Mouse (Mus musculus) kidney, postnatal 14 days (tissue): Measurements from ENCODE around the gene Fam92b.
A peak's percentile ranks its signal among the peaks of the same experiment; 100 is the strongest.

Experiments
- DNase-seq: peaks from one replicate; pipeline ENCODE4 v3.0.0; 2022; ENCODE audit warnings: mixed read lengths

The Fam92b gene

GRCm38 (mm10) chr8:120150028-120150427 is 27.2 kb downstream of the Fam92b start:
- no peak for DNase-seq

- DNase-seq: no peak
Measured at GRCm38 (mm10) chr8:120146051-120146450, 31.2 kb downstream of the Fam92b start.

- no peak for DNase-seq
Measured at GRCm38 (mm10) chr8:120144652-120145301, 32.5 kb downstream of the Fam92b start.

GRCm38 (mm10) chr8:120143911-120144651 is 33.2 kb downstream of the Fam92b start:
- no peak for DNase-seq

GRCm38 (mm10) chr8:120140769-120141168 is 36.5 kb downstream of the Fam92b start:
- DNase-seq: no peak

GRCm38 (mm10) chr8:120138958-120139357 is 38.3 kb downstream of the Fam92b start:
- DNase-seq: no peak

DNA sequence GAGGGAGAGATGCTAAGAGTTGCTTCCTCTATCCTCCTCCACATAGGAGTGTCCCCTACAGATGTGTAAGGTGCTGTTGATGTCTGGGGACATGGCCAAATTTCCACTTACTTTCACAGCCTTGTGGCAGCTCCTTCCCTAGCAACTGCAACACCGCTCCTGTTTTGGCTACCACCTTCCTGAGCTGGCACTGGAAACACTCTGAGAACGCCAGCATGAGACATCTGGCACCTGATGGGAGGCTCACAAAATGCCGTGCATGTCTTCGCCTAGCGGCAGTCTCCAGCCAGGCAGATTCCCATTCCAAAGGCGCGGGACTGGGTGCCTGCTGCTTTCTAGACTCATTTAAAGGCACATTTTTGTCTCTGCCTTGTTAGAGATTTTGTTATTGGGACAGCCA is 40.6 kb downstream of the Fam92b start:
- DNase-seq: no peak

- no peak for DNase-seq
Measured at GRCm38 (mm10) chr8:120135687-120136086, 41.6 kb downstream of the Fam92b start.

GRCm38 (mm10) chr8:120133169-120133568 is 44.1 kb downstream of the Fam92b start:
- peak; percentile 78 for DNase-seq

DNA sequence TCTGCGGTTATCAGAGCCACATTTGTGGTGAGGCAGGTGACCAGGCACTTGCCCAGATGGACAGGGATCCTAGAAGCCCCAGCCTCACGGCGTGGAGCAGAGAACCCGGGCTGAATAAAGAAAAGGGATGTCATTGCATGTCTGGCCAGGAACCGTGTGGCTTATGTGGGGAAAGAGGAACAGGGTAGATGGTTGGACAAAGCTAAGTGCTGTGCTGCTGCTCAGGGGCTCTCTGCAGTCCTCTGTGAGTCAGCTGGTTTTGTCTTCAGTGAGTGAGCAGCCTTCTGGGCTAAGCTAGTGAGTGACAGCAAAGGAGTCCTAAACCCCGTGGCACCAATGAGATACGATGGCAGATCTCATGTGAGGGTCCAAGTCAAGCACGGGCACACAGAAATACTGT is 46.1 kb downstream of the Fam92b start:
- DNase-seq: no peak

GRCm38 (mm10) chr8:120129547-120129946 is 47.7 kb downstream of the Fam92b start:
- DNase-seq: no peak

GRCm38 (mm10) chr8:120126357-120127161 is 50.7 kb downstream of the Fam92b start:
- DNase-seq: peak; percentile 59

GRCm38 (mm10) chr8:120124836-120125389 is 52.4 kb downstream of the Fam92b start:
- no peak for DNase-seq

DNA sequence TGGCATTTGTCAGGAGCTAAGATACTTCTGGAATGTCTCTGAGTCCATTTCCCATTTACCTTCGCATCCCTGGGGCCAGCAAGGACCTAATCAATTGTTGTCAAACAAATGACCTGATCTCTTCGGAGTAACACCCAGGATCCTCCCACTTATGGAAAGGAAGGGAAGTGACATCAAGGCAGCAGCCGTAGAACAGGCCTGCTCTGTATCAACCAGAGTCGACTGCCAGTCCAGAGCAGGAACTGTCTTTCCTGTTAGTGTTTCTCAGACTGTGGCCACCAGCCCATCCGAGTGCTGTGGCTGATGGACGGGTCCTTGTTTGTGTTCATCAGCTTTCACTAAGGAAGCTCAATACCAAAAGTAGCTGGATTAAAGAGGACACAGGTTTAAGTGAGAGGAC is 53.0 kb downstream of the Fam92b start:
- no peak for DNase-seq

GRCm38 (mm10) chr8:120120951-120121350 is 56.3 kb downstream of the Fam92b start:
- DNase-seq: no peak

DNA sequence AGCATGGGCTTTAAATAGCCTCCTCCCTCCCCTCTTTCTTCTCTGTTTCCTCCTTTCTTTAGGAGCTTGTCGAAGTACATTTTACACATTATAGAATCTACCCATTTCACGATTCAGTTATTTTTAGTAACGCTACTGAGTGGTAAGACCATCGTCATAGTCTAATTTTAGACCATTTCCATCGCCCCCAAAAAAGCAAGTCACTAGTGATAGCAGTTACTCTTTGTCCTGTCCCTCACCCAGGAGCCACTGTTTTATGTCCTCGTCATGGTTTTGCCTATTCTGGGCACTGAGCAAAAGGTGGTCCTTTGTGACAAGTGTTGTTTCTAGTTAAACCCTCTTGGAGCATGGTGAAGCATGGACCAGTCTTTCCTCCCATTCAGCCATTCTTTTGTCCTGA is 57.3 kb downstream of the Fam92b start:
- no peak for DNase-seq

DNA sequence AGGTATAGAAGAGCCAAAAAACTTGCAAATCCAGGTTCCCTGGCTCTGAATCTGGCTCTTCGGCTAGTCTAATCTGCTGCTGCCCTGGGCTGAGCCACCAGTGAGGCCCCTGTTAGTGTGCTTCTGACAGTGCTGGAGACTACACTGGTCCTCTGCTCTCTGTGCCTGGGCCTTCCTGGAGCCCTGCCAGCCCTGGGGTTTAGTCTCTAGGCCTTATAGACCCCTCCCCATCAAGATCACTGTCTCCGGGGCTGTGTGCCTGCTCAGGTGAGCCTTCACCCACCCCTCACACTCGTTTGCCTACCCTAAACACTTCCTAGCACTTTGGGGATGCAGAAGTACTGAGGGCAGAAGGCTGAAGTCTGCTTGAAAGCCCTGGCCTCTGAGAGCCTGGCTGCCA is 57.8 kb downstream of the Fam92b start:
- DNase-seq: no peak

DNA sequence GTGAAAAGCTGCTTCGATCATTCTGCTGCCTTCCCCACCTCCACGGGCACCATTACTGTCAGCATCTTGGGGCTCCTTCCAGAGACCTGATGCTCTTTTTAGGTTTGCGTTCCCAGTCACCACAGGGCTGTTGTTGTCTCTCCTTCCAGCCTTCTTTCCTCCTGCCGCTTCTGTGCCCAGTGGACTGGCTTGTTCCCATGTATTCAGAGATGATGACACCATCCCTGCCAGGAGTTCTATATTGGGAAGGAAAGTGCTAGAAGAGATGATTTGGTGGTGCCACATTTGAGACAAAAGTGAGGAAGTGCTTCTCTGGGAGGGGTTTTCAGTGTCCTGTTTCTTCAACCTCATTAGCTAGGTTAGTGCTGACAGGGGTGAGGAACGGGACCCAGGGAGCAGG is 58.4 kb downstream of the Fam92b start:
- no peak for DNase-seq

- DNase-seq: peak; percentile 73
Measured at GRCm38 (mm10) chr8:120118162-120118561, 59.1 kb downstream of the Fam92b start.

DNA sequence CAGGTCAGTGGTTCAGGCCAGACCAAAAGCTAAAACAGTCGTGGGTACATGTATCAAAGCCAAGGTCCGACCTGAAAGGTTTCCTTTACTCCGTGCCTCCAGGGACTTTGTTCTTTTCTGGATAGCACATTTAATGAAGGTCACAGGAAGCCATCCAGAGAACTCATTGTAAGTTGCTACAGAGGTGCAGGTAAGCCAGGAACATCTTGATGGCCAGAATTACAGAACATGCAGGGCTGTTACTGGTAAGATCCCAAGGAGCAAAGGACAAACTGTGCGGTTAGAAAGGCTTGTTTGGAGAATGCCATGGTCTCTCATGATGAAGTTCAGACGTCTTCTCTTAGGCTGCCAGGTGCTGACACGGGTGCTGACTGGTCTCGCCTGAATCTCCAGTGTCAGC is 60.7 kb downstream of the Fam92b start:
- DNase-seq: no peak
